Mouse (Mus musculus): ENCODE data around the gene Nynrin.

Gene Nynrin

GRCm38 (mm10) chr14:55840853-55841366, 12.9 kb upstream of the Nynrin start:
- DNase-seq (ENCODE audit: low spot score in 2 of 2), result no peak

DNA sequence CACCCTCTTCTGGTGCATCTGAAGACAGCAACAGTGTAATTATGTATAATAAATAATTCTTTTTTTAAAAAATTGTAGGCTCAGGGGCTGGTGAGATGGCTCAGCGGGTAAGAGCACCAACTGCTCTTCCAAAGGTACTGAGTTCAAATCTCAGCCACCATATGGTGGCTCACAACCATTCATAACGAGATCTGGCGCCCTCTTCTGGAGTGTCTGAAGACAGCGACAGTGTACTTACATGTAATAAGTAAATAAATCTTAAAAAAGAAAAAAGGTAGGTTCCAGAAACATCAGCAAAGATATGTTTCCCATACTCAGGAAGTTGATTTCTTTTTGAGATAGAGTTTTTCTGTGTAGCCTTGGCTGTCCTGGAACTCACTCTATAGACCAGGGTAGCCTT, 11.0 kb upstream of the Nynrin start:
- DNase-seq (ENCODE audit: low spot score in 2 of 2), result no peak

DNA sequence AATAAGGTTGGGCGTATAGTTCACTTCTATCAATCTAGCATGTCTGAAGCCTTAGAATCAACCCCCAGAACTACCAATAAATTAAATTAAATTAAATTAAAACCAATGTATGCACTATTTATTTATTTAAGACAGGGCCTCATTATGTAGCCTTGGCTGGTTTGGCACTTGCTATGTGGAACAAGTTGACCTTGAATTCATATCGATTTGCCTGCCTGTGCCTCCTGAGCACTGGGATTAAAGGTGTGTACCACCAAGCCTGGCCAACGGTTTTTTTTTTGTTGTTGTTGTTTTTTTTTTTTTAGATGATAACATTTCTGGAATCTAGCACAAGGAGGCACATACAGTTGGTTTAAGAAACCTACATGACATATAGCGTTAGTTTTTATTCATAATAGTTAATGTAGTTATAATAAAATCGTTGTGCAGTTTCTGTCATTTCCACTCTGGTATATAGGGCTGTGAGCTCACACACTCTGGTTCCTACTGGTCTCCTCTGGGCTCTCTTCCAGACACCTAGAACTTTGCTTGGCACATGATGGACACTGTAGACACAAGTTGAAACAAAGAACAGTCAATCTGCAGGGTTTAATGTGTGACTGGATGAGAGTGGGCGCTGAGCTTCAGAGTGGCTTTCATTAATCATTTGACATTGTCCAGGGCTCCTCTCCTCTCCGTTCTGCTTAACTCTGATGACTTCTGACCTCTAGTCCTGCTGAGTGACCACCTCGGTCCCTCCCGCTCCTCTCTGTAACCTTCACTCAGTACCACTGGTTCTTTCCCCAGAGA, 8.1 kb upstream of the Nynrin start:
- no peak for DNase-seq (ENCODE audit: low spot score in 2 of 2)

GRCm38 (mm10) chr14:55850885-55851284, 2.9 kb upstream of the Nynrin start:
- no peak for DNase-seq (ENCODE audit: low spot score in 2 of 2)

DNA sequence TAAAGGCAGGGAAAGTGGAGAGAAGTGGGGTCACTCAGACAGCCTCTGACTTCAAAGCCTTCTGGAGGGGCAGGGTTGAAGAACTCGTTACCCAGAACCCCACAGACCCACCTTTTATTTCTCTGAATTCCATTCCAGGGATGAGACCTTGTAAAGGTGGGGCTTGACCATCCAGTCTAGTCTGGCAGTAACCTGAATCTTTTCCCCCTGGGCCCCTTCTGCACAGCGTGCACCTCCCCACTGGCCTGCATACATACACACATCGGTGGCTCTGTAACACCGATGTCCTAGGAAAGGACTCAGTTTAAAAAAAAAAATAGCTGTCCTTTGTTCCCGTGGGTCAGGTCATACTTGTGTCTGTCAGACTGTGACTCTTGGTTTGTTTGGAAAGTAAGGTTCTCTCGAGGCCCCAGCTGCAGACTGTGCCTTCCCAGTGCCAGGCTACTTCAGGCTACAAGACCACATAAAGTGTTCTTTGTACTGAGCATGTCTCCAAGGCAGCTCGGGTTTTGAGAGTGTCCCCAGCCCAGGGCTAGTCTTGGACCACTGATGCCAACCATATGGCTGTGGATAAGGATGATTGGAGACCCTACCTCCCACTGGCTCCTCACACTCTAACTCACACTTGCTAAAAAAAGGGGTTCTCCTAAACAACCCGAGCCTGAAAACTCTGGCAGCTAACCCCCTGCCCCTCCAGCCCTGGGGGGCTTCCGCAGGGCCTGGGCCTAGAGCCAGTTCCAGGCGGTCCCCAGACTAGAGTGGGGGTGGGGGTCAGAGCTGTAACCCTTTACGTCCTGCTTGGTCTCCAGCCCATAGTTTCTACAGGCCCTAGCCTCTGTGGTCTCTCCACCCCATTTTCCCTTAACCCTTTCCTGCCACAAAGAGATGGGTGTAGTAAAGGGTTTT, 911 bp upstream of the Nynrin start:
- DNase-seq (ENCODE audit: low spot score in 2 of 2), result no peak

DNA sequence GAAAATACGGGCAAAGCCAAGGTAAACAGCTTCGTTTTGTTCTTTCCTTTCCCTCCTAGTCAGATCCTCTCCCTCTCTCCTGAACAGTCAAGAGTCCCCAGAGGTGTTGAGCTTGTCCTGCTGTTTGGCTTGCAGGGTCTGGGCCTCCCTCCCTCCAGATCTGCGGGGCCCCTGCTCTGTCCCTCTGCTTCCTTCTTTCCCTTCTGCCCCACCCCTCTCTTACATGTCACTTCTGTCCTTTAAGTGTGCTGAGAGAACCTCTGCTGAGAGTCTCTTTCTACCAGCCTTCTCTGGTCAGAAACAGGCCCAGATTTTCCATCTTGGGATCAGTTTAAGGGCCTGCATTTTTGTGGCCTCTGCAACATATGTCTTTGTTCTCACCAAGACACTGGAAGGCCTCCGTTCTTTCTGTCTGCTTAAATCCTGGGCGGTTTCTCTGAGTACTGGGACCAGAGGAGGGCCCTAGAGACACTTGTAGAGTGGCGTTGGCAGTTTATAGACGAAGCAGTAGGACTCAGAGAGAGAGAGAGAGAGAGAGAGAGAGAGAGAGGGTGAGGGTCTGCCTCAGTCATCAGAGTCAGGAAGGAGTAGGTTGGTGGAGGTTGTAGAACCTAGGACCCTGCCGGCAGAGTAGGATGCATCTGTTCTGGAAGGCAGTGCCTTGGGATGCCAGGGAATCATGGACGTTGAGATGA, 743 bp downstream of the Nynrin start:
- DNase-seq (ENCODE audit: low spot score in 2 of 2), result no peak

DNA sequence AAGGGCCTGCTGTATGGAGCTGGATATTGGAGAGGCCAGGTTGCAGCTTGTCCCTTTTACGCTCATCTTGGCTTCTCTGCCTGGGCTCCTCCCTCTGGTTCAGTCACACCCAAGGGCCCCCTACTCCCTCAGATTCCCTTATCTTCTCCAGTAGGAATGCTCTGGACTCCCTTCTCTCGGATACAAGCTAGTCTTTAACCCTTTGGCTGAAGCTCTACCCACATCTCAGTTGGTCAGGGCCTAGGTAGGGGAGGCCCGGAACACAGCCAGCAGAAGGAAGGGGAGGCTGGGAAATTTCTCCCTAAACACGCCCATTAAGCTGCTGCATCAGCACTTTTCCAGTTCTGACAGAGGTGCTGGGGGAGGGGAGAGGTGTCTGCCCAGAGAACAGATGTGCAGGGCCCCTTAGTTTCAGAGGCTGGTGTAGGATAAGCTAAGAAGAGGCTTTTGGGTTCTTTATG, 1.3 kb downstream of the Nynrin start:
- no peak for DNase-seq (ENCODE audit: low spot score in 2 of 2)

DNA sequence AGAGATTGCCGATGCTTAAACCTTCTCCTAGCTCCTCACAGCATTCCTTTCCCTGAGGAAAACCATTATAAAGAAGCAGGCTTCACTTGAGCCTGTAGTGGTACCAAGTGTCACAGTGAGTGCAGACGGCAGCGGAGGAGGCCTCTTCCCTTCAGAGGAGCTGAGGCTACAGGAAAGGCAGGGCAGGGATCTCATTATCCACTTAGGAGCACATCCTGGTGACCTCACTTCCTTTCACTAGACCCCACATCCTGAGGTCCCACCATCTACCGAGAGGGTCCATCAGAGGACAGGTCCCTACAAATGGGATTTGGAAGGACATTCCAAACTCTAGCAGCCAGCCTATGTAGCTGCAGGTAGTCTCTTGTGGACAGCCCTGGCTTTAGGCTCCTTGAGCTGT, 3.8 kb downstream of the Nynrin start:
- no peak for DNase-seq (ENCODE audit: low spot score in 2 of 2)

DNA sequence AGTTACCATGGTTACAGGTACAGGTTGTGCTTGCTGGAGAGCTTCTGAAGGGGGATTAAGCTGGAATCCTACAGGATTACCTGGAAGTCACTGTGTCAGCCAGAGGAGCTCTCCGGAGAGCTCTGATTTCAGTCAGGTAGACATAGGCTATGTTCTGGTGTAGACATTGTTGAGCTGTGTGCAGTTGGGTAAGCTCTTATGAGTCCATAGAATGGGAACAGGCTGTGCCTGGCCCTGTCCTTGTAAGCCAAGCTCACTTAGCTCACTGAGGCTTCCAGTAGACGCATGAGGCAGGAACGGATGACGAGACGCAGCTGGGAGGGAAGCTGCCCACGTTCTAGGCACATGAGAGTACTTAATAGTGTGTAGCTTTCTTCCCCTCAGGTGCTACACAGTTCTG, 8.4 kb downstream of the Nynrin start:
- no peak for DNase-seq (ENCODE audit: low spot score in 2 of 2)

GRCm38 (mm10) chr14:55862970-55863369, 9.2 kb downstream of the Nynrin start:
- DNase-seq (ENCODE audit: low spot score in 2 of 2), result no peak

GRCm38 (mm10) chr14:55863773-55864172, 10.0 kb downstream of the Nynrin start:
- peak in 1 of 2 experiments; percentile 59 for DNase-seq (ENCODE audit: low spot score in 2 of 2)

DNA sequence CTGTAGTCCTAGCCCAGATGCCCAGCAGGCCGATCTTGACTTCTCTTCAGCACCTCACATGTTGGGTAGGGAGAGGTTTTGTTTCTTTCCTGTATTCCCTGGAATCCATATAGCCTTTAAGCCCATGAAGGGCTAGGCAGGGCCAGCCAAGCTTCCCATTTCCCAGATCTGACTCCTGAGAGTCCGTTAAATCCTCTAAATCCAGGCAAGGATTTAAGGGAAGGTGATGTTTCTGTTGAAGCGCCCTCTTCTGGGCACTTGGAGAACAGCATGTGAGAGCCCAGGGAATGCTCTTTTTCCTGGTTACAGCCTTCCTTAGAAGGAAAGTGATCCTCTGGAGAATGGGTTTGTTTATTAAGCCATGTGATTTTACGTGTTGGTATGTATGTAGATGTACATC, 13.2 kb downstream of the Nynrin start:
- DNase-seq (ENCODE audit: low spot score in 2 of 2), result no peak

- no peak for DNase-seq (ENCODE audit: low spot score in 2 of 2)
Measured at GRCm38 (mm10) chr14:55868230-55869026, 14.6 kb downstream of the Nynrin start.

DNA sequence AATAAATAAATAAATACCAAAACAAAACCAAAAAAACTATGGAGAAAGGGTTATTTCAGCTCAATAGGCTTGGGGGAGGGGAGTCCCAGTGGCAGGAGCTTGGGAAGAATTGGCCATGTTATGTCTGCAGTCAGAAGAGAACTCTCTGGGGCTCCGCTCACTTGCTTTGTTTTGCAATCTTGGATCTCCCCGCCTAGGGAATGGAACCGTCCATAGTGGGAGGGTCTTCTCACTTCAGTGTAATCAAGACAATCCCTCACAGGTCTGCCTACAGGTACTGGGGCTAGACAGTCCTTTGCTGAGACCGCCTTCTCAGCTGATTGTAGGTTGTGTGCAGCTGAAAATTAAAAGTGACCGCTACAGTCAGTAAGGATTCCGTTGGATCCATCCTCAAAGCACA, 15.7 kb downstream of the Nynrin start:
- DNase-seq (ENCODE audit: low spot score in 2 of 2), result no peak

- DNase-seq (ENCODE audit: low spot score in 2 of 2), result no peak
Measured at GRCm38 (mm10) chr14:55872039-55872438, 18.2 kb downstream of the Nynrin start.

DNA sequence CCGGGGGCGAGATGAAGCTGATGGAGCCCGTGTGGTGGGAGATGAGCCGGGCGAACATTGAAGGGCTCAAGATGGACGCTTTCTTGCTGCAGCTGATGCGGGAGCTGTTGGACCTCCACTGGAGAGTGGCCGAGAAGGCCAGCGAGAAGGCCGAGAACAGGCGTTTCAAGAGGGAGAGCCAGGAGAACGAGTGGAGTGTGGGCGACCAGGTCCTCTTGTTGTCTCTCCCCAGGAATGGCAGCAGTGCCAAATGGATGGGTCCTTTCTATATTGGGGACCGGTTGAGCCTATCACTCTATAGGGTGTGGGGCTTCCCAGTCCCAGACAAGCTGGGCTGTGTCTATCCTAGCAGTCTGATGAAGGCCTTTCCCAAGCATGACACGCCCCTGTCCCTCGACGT, 18.7 kb downstream of the Nynrin start:
- DNase-seq (ENCODE audit: low spot score in 2 of 2), result no peak

GRCm38 (mm10) chr14:55873242-55873713, 19.5 kb downstream of the Nynrin start:
- no peak for DNase-seq (ENCODE audit: low spot score in 2 of 2)

GRCm38 (mm10) chr14:55873714-55874683, 20.2 kb downstream of the Nynrin start:
- DNase-seq (ENCODE audit: low spot score in 2 of 2), result peak; percentile 50 to 63

GRCm38 (mm10) chr14:55877469-55878315, 23.9 kb downstream of the Nynrin start:
- no peak for DNase-seq (ENCODE audit: low spot score in 2 of 2)
